Mouse (Mus musculus) R1 (cell line): ENCODE data around the gene Sertad2.

Experiments
- DNase-seq: peaks from one replicate; pipeline ENCODE4 v3.0.0-alpha.2; 2018; ENCODE audit warnings: low read depth, low spot score

Sertad2 gene

GRCm38 (mm10) chr11:20544801-20545515 is 1.9 kb downstream of the Sertad2 start:
- DNase-seq, result peak; percentile 75

GRCm38 (mm10) chr11:20549481-20549880 is 6.4 kb downstream of the Sertad2 start:
- DNase-seq, result peak; percentile 78

GRCm38 (mm10) chr11:20550196-20550595 is 7.1 kb downstream of the Sertad2 start:
- DNase-seq, result no peak

DNA sequence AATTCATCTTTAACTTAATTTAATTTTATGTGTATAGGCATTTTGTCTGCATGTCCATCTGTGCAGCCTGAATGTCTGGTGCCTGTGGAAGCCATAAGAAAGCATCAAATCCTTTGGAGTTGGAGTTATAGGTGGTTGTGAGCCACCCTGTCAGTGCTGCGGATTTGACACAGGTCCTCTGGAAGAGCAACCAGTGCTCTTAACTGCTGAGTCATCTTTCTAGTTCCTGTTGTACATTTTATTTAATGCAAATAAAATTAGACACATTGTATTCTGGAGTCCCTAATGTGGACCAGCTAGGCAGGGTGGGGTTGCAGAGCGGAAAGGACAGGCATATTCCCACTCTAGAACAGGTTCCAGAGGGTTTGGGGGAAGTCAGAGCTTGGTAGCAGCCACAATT is 9.0 kb downstream of the Sertad2 start:
- no peak for DNase-seq

GRCm38 (mm10) chr11:20552758-20553673 is 10.0 kb downstream of the Sertad2 start:
- peak; percentile 67 for DNase-seq

GRCm38 (mm10) chr11:20555651-20556050 is 12.6 kb downstream of the Sertad2 start:
- no peak for DNase-seq

GRCm38 (mm10) chr11:20556163-20556911 is 13.3 kb downstream of the Sertad2 start:
- DNase-seq, result no peak

- no peak for DNase-seq
Observed at GRCm38 (mm10) chr11:20559236-20559950, 16.3 kb downstream of the Sertad2 start.

GRCm38 (mm10) chr11:20559951-20560642 is 17.0 kb downstream of the Sertad2 start:
- DNase-seq, result no peak

- DNase-seq, result peak; percentile 88
Observed at GRCm38 (mm10) chr11:20561323-20562002, 18.4 kb downstream of the Sertad2 start.

- DNase-seq, result no peak
Observed at GRCm38 (mm10) chr11:20565057-20565456, 22.0 kb downstream of the Sertad2 start.

GRCm38 (mm10) chr11:20571702-20572413 is 28.8 kb downstream of the Sertad2 start:
- no peak for DNase-seq

DNA sequence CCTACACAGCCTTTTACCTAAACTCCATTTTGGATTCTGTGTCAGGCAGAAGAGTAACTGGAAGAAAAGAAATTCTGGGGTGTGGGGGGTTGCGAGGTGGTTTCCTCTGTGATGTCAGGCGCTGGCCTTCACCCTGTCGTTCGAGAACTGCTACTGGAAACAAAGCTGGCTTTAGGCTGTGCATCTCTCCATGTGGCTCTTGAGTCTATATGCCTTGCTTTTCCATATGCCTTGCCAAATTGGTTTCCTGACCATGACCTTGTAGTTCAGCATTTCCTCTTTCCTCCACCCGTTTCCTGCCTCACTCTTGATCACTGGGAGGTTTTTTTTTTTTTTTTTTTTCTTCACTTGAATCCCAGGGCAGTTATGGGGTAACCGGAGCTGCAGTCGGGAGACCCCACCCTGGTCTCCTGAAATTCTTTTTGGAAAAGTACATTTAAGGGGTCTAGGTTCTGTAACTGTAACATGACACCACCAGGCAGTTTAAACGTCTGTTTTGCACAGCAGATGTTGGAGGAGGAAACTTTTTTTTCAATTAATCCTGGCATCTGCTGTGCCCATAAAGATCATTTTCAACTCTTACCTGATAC is 33.1 kb downstream of the Sertad2 start:
- DNase-seq, result no peak

GRCm38 (mm10) chr11:20582758-20583157 is 39.7 kb downstream of the Sertad2 start:
- no peak for DNase-seq

DNA sequence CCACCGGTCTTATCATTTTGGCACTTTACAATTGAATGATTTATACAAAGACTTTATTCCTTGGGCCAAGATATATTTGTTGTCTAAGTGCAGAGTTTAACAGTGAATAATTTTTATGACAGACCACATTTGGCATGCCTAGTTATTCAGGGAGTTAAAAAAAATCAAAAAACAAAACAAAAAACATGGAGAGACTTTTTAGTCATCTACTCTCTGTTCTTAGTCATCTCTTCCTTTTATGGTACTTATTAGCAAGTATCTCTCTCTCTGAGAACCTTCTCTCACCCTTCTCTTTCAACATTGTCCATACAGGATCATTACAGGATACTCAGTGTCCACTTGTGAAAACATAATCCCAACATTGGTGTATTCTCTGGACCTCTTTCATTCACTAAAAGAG is 42.2 kb downstream of the Sertad2 start:
- no peak for DNase-seq

- no peak for DNase-seq
Observed at GRCm38 (mm10) chr11:20586180-20586579, 43.1 kb downstream of the Sertad2 start.

DNA sequence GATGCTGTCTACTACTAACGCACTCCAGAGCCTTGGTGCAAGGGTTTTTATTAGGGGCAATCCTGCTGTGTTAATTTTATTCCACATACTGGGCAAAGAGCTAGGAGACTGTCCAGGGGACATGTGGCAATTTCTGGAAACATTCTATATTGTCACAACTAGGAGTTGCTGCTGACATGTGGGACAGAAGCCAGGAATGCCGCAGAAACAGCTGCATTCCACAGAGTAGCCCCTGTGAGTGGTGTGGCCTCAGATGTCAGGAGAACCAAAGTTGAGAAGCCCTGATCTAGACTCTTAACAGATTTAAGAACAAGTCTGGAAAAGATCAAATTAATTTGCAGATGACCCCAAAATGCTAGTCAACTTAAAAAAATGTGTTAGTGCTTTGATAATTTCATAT is 46.3 kb downstream of the Sertad2 start:
- DNase-seq, result no peak

DNA sequence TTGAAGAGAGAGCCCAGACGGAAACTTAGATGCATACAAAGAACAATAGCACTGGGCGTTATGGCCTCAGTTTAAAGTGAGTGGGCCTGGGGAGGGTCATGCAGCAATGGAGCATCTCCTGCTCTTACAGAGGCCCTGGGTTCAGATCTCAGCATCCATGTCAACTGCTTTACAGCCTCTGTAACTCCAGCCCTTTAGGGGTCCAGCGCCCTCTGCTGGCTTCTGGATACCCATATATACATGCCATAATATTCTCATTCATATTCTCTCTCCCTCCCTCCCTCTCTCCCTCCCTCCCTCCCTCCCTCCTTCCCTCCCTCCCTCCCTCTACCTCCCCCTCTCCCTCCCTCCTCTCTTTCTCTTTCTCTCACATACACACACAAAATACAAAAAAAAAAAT is 49.0 kb downstream of the Sertad2 start:
- peak; percentile 62 for DNase-seq
